Mouse (Mus musculus) liver, embryonic 12.5 days (tissue): ENCODE results near the gene Cfd. TPM values are rescaled to one million over a fixed set of nuclear protein-coding genes. Genes with fewer than 3 reads are reported as not detected.
A peak's percentile ranks its signal among the peaks of the same experiment; 100 is the strongest.

Experiments used
- ATAC-seq: fragments of 200-750 bp; cut with Nextera tagmentation; 2 replicates; pipeline ENCODE4 v1.8.0; 2017; ENCODE audit warnings: moderate number of reproducible peaks, mild to moderate bottlenecking, moderate library complexity
- H3K27ac ChIP-seq: fragments of 300-500 bp; sonication (generic); 2 replicates; pipeline ENCODE4 v1.5.1; 2016; ENCODE audit warnings: mild to moderate bottlenecking
- H3K27me3 ChIP-seq: fragments of 300-500 bp; sonication (generic); replicated peaks from 2 replicates; pipeline ENCODE4 v1.6.1; 2016; ENCODE audit warnings: mild to moderate bottlenecking, moderate library complexity
- H3K36me3 ChIP-seq: fragments of 300-500 bp; sonication (generic); 2 replicates; pipeline ENCODE4 v1.6.1; 2016; ENCODE audit warnings: mild to moderate bottlenecking, moderate library complexity
- H3K4me1 ChIP-seq: fragments of 300-500 bp; sonication (generic); 2 replicates; pipeline ENCODE4 v1.6.1; 2016
- H3K4me2 ChIP-seq: fragments of 300-500 bp; sonication (generic); 2 replicates; pipeline ENCODE4 v1.6.1; 2016; ENCODE audit warnings: mild to moderate bottlenecking, moderate library complexity
- H3K4me3 ChIP-seq: fragments of 300-500 bp; sonication (generic); 2 replicates; pipeline ENCODE4 v1.5.1; 2016; ENCODE audit warnings: mild to moderate bottlenecking, moderate library complexity
- H3K9ac ChIP-seq: fragments of 300-500 bp; sonication (generic); 2 replicates; pipeline ENCODE4 v1.6.1; 2016; ENCODE audit warnings: mild to moderate bottlenecking, moderate library complexity
- H3K9me3 ChIP-seq: fragments of 300-500 bp; sonication (generic); replicated peaks from 2 replicates; pipeline ENCODE4 v1.6.1; 2016; ENCODE audit warnings: mild to moderate bottlenecking, moderate library complexity
- WGBS: fragments of 180-500 bp; shearing (Covaris S2); methylation state at CpG from one replicate; pipeline ENCODE4 v1.1.7; 2016; ENCODE audit not compliant: insufficient replicate concordance; 5-methylcytosine and 5-hydroxymethylcytosine counted together
- polyA plus RNA-seq: library from polyadenylated mRNA; unstranded; fragments of >200 nt; fragmentation: Nextera tagmentation; extraction: Ambion mirVana; gene quantifications from 2 replicates; pipeline ENCODE4 v1.2.1, GENCODE M21; 2016

Gene Cfd
- polyA plus RNA-seq, 1 experiment from 2014 or later = not detected

DNA sequence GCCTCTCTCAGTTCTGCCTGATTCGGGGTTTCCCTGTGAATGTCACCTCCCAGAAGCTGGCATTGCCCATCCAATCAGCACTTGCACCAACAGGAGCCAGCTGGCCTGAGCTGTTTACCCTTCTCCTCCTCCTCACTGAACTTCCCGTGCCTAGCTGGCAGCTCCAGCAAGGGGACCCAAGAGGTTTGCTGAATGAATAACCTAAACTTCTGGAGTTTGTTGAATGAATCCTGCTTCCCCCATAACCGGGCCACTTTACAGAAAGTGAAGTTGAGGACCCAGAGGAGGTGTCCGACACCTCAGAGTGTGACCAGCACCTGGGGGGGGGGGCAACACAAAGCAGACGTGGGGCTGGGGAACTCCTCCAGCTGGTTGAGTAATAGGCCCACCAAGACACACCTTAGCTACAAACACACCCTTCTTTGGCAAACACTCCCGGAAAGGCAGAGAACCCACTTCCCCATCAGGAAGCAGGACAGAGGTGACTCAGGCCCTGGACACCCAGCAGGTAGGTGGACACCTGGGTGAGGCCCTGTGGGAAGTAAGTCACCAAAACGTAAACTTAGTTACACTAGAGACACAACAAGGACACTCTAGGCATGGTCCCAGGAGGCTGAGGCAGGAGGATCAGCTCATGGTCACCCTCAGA lies 24.4 kb downstream of the Cfd start:
- Histone ChIP-seq H3K4me2 (peak overlapping the region; percentile 98), H3K4me3 (peak overlapping the region; percentile 81), H3K9ac (peak overlapping the region; percentile 93), H3K27me3 (peaks cover 30% of the 10 kb centered on the region), H3K36me3 (peaks cover 31% of the 10 kb centered on the region), H3K27ac (peak overlapping the region; percentile 92), H3K9me3 (no peaks in the 10 kb centered on the region), H3K4me1 (peaks cover 83% of the 10 kb centered on the region)
- ATAC-seq = no peak
- 40% methylated on average over 7 of the region's 7 CpGs for WGBS

DNA sequence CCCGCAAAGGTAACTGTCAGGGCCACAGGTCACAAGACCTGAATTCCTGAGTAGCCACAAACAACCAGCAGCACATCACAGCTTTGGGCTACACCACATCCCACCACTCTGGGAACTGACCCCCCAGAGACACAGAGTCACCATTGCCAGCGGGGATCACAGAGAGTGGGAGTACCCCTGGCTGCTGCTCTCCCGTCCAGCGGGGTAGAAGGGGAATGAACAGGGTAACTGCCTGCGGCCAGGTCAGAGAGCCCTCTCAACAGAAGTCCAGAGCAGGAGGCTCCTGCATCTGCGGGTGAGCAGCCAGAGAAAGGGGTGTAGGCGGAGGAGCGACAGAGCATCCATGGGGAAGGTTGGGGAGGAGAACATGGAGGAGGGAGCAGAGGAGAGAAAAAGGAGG lies 25.4 kb downstream of the Cfd start:
- Histone ChIP-seq H3K27me3 (peaks cover 40% of the 10 kb centered on the region), H3K27ac (peak overlapping the region; percentile 92), H3K9ac (peak overlapping the region; percentile 93), H3K4me2 (peak overlapping the region; percentile 98), H3K9me3 (no peaks in the 10 kb centered on the region), H3K4me3 (peak overlapping the region; percentile 81), H3K4me1 (peaks cover 93% of the 10 kb centered on the region), H3K36me3 (peaks cover 23% of the 10 kb centered on the region)
- no peak for ATAC-seq
- WGBS = 12% methylated on average over 8 of the region's 8 CpGs

DNA sequence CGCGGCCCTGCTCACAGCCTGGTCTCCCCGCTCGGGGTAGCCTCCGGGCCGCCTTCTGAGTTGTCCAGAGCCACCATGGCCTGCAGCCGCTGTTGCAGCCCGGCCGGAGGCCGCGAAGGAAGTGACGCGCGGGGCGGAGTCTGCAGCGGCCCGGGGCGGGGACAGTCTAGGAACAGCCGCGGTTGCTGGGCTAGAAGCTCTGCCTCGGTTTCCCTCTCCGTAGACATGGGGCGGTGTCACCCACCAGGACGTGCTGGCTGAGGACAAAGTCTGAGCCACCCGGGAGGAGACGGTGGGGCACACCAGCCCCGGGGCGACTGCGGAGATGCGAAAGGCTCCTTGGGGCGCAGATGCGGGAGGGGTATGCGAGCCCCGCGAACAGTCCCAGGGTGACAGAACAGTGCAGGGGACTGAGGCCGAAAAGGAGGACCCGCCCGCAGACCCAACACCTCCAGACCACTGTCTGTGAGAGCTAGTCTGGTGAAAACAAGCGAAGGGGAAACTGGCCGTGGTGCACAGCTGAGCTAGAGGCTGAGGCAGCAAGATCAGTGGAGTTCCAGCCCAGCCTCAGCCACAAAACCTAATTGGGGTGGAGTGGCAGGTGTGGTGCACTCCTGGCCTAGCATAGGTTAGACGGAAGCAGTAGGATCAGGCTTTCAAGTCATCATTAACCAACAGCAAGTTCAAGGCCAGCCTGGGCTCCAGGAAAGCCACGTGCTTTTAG lies 26.3 kb downstream of the Cfd start, which contains the start of gene Kiss1r:
TSS of gene Kiss1r (plus strand) at position 164 of the 724 bp plus-strand sequence.
- H3K4me1 ChIP-seq = peaks cover 94% of the 10 kb centered on the region
- peak within 1 kb of the TSS; percentile 81 for H3K4me3 ChIP-seq
- H3K9me3 ChIP-seq = no peaks in the 10 kb centered on the region
- WGBS = 2% methylated on average over 42 of the region's 42 CpGs
- peak within 1 kb of the TSS; percentile 93 for H3K9ac ChIP-seq
- peak within 1 kb of the TSS; percentile 92 for H3K27ac ChIP-seq
- ATAC-seq = peak; percentile 77
- peaks cover 49% of the 10 kb centered on the region for H3K27me3 ChIP-seq
- peaks cover 14% of the 10 kb centered on the region for H3K36me3 ChIP-seq
- H3K4me2 ChIP-seq = peak within 1 kb of the TSS; percentile 98

DNA sequence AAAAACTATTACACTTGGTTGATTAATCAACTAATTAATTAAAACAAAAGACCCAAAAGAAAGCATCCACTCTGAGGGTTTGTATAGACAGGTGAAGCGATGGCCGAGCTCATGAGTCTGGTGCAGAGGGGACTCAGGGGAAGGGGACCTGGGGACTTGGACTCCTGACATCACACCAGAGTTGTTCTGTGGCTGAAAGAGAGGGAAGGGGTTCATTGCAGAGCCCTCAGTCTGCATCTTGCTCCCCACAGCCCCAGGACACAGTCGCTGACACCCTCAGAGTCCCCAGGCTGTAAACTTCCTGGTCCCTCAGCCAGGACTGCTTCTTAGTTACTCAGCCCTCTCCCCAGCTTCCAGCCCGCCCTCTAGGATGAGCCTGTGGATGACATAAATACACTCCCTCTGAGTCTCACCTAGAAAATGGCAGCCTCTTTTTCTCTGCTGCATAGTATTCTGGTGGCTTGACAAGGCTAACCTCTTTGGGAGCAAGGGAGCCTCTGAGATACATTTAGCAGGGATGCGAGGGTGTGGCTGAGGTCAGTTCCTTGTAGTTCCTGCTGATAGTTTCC lies 27.0 kb downstream of the Cfd start:
- Histone ChIP-seq H3K4me1 (peaks cover 88% of the 10 kb centered on the region), H3K27ac (no peak overlapping the region), H3K36me3 (peaks cover 8% of the 10 kb centered on the region), H3K4me2 (peak overlapping the region; percentile 98), H3K4me3 (peak overlapping the region; percentile 81), H3K27me3 (peaks cover 56% of the 10 kb centered on the region), H3K9me3 (no peaks in the 10 kb centered on the region), H3K9ac (no peak overlapping the region)
- ATAC-seq = no peak
- WGBS = 66% methylated on average over 5 of the region's 5 CpGs

DNA sequence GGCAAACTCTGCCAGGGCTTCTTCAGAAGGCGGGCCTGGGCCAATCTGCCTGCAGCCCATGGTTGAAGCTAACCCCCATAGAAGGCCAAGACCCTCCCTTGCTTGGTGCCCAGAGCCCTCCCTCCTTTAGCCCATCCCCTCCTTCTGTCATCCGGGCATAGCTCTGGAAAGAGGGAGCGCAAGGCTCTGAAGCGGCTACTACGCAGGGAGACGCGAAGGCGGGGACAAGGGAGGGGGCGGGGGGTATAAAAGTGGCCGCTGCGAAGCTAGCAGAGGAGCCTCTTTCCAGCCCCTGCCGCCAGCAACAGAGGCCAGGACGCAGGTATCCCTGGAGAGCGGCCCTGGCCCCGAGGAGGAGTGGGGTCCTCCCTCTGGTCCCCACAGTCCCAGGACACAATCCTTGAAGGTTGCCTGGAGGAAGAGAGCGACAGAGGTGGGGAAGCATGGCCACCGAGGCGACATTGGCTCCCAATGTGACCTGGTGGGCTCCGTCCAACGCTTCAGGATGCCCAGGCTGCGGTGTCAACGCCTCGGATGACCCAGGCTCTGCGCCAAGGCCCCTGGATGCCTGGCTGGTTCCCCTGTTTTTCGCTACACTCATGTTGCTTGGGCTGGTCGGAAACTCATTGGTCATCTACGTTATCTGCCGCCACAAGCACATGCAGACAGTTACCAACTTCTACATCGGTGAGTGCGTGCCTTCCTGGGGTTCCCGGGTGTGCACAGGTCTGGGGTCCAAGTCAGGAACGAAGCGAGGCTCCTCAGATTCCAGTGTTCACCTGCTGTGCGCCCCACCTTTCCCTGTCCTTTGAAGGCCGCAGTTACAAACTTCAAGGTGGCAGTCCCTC lies 27.8 kb downstream of the Cfd start:
- Histone ChIP-seq H3K27ac (no peak overlapping the region), H3K9me3 (no peaks in the 10 kb centered on the region), H3K9ac (no peak overlapping the region), H3K4me3 (peak overlapping the region; percentile 19; the same call in 1 of the 2 replicates), H3K36me3 (0 out of 2 replicates have a peak, but pooled peaks cover 1% of the 10 kb centered on the region), H3K4me2 (peak overlapping the region; percentile 48), H3K27me3 (peaks cover 64% of the 10 kb centered on the region), H3K4me1 (peaks cover 82% of the 10 kb centered on the region)
- 12% methylated on average over 35 of the region's 35 CpGs for WGBS
- ATAC-seq = no peak

DNA sequence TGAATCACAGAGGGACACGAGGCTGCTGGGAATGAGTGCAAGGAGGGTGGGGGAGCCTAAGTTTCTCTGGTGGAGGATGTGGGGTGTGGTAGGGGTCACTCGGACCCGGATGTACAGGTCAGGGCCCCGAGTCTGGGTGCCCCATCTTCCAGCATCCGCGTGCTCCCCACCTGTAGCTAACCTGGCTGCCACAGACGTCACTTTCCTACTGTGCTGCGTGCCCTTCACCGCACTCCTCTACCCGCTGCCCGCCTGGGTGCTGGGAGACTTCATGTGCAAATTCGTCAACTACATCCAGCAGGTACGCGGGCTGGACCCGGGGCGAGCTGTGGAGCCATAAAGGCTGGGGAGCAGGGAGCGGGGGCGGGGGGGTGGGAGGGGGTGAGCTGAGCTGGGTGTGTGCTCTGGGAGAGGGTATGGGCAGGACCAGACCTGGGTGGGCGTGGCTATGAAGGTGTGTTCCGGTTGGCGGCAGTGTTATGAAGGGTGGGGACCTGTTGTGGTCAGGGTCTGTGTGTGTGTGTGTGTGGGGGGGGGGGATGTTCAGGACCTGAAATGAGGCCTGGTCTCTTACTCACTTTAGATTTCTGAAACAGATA lies 28.7 kb downstream of the Cfd start:
- peak overlapping the region; percentile 48 for H3K4me2 ChIP-seq
- H3K36me3 ChIP-seq = no peaks in the 10 kb centered on the region
- no peaks in the 10 kb centered on the region for H3K9me3 ChIP-seq
- peaks cover 80% of the 10 kb centered on the region for H3K4me1 ChIP-seq
- WGBS = 13% methylated on average over 21 of the region's 21 CpGs
- H3K9ac ChIP-seq = no peak overlapping the region
- peak overlapping the region; percentile 19 for H3K4me3 ChIP-seq
- ATAC-seq = no peak
- H3K27ac ChIP-seq = no peak overlapping the region
- peaks cover 68% of the 10 kb centered on the region for H3K27me3 ChIP-seq

DNA sequence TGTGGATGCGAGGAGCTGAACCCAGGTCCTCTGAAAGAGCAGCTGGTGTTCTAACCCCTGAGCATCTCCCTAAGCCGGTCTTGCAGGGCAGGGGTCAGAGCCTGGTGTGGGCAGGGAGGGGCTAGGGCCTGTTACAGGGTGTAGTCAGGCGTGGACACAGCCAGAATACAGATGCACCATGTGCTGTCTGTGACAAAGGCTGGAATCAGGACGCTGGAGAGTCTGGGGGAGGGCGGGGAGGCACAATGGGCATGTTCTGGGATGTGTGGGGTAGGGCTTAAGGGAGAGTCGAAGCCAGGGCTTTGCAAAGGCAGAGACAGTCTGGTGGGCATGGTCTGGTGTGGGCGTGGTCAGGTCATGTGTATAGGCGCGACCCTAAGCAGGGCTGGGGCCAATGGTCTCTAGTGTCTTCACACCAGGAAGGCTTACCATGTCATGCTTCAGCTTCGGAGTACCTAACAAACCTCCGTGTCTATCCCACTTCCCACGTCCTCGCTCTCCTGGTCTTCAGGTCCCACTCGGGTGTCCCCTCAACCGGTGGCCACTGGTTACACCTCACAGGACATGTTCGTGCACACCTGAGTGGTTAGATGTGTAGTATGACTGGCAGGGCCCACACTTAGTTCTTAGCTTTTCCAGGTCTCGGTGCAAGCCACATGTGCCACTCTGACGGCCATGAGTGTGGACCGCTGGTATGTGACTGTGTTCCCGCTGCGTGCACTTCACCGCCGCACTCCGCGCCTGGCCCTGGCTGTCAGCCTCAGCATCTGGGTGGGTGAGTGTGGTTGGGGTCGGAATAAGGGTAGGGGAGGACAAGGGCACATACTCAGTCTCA lies 29.6 kb downstream of the Cfd start:
- WGBS = 33% methylated on average over 26 of the region's 26 CpGs
- peaks cover 68% of the 10 kb centered on the region for H3K27me3 ChIP-seq
- no peaks in the 10 kb centered on the region for H3K36me3 ChIP-seq
- H3K4me2 ChIP-seq = peak overlapping the region; percentile 55
- no peaks in the 10 kb centered on the region for H3K9me3 ChIP-seq
- no peak overlapping the region for H3K9ac ChIP-seq
- ATAC-seq = no peak
- H3K4me3 ChIP-seq = peak overlapping the region; percentile 30; the same call in 1 of the 2 replicates
- H3K27ac ChIP-seq = no peak overlapping the region
- H3K4me1 ChIP-seq = peaks cover 75% of the 10 kb centered on the region

DNA sequence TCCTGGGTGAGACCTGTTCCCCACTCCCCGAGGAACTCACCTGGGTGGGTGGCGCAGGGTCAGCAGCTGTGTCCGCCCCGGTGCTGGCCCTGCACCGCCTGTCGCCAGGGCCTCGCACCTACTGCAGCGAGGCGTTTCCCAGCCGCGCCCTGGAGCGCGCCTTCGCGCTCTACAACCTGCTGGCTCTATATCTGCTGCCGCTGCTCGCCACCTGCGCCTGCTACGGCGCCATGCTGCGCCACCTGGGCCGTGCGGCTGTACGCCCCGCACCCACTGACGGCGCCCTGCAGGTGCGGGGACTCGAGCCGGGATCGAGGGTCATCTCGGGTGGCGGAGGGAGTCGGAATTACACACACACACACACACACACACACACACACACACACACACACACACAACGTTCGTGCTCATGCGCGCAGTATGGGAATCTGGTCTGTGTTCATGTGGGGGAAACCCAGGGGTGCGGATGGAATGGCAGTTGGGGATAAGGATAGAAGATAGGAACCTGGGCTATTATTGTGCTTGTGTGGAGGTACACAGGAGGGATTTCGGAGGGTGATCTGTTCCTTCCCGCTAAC lies 30.4 kb downstream of the Cfd start, which contains the start of gene R3hdm4:
TSS of gene R3hdm4 (minus strand) at position 251 of the 578 bp plus-strand sequence.
- WGBS = 11% methylated on average over 41 of the region's 41 CpGs
- no peaks in the 10 kb centered on the region for H3K36me3 ChIP-seq

DNA sequence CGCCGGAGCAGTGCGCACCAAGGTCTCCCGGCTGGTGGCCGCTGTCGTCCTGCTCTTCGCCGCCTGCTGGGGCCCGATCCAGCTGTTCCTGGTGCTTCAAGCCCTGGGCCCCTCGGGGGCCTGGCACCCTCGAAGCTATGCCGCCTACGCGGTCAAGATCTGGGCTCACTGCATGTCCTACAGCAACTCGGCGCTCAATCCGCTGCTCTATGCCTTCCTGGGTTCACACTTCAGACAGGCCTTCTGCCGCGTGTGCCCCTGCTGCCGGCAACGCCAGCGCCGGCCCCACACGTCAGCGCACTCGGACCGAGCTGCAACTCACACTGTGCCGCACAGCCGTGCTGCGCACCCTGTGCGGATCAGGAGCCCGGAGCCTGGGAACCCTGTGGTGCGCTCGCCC lies 30.9 kb downstream of the Cfd start:
- WGBS = 13% methylated on average over 34 of the region's 34 CpGs

More for the DNA sequence above, 30.4 kb downstream of the Cfd start, which contains the start of gene R3hdm4:
- Histone ChIP-seq H3K27me3 (peaks cover 68% of the 10 kb centered on the region), H3K4me3 (peak within 1 kb of the TSS; percentile 30), H3K9ac (no peak within 1 kb of the TSS; the same call in 1 of the 2 replicates), H3K27ac (no peak within 1 kb of the TSS), H3K9me3 (no peaks in the 10 kb centered on the region), H3K4me2 (peak within 1 kb of the TSS; percentile 55), H3K4me1 (peaks cover 74% of the 10 kb centered on the region)
- ATAC-seq = no peak

More for the DNA sequence above, 30.9 kb downstream of the Cfd start:
- Histone ChIP-seq H3K36me3 (no peaks in the 10 kb centered on the region), H3K4me2 (peak overlapping the region; percentile 55), H3K27ac (no peak overlapping the region), H3K27me3 (peaks cover 68% of the 10 kb centered on the region), H3K9me3 (no peaks in the 10 kb centered on the region), H3K9ac (no peak overlapping the region), H3K4me3 (peak overlapping the region; percentile 30), H3K4me1 (peaks cover 74% of the 10 kb centered on the region)
- ATAC-seq = no peak
